Mouse (Mus musculus) kidney, adult 18-20 months (tissue): ENCODE measurements around the gene Ifi35.
"Not testable (repeated sequence)": the region's sequence is repeated elsewhere in the genome, so short reads cannot be mapped to it uniquely, and the experiment has no call there.

Experiments
- DNase-seq: peaks from one replicate; pipeline ENCODE4 v3.0.0; 2021

Ifi35 gene

DNA sequence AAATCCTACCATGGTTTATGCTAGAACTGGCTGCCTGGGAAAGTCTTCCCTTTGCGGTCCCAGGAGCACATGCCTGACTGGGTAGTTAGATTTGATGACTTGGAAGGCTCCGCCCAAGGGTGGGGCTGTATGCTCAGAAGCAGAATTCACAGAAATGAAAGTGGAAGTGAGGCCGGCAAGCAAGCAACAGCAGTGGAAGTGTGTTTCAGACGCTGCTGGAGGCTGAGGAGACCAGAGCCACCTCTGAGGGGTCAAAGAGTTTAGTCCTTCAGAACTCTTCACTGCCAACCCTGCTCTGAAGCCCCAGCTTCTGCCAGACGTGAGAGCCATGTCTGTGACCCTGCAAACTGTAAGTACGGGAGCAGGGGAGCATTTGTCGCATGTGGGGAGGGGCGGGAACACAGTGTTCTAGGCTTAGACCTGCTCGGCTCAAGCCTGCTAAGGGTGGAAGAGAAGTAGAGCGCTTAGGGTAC is at the start of gene Ifi35:
Gene Ifi35 (plus strand): TSS at position 134 of the 473 bp plus-strand sequence.
- peak; percentile 85 for DNase-seq

DNA sequence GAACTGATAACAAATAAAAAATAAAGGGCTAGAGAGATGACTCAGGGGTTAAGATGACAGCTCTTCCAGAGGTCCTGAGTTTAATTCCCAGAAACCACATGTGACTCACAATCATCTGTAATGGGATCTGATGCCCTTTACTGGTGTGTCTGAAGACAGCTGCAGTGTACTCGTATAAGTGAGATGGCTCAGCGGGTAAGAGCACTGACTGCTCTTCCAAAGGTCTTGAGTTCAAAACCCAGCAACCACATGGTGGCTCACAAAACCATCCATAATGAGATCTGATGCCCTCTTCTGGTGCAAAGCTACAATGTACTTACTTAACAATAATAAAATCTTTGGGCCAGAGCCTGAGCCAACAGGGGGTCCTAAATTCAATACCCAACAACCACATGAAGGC is 32.9 kb upstream of the Ifi35 start:
- no peak for DNase-seq

DNA sequence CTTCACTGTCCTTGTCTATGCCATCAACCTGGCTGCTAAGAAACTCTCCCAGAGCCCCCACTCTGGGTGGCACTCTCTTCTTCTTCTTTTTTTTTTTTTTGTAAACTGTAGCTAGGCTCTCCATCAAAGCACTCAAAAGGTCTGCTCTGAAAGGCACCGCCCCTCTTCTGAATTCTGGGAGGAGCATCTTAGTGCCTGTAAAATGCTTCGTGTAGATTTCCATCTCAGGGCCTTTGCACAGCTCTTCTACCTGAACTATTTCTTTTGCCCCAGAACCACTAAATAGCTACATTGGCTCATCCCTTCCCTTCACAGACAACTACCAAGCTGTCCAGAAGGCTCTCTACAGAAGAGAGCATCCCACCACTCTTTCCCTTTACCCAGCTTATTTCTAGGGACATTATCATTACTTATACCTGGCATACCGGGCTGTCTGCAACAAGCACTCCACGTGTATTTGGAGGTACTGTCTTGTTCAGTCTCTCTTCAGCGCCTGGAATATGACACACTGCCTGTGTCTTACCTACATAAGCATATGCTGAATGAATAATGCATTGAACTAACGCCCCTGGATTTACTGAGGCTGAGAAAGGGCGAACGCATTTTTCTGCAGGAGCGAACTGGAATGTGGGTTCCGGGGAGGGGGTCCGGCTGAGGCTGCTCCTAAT is 31.6 kb upstream of the Ifi35 start:
- DNase-seq: no peak

DNA sequence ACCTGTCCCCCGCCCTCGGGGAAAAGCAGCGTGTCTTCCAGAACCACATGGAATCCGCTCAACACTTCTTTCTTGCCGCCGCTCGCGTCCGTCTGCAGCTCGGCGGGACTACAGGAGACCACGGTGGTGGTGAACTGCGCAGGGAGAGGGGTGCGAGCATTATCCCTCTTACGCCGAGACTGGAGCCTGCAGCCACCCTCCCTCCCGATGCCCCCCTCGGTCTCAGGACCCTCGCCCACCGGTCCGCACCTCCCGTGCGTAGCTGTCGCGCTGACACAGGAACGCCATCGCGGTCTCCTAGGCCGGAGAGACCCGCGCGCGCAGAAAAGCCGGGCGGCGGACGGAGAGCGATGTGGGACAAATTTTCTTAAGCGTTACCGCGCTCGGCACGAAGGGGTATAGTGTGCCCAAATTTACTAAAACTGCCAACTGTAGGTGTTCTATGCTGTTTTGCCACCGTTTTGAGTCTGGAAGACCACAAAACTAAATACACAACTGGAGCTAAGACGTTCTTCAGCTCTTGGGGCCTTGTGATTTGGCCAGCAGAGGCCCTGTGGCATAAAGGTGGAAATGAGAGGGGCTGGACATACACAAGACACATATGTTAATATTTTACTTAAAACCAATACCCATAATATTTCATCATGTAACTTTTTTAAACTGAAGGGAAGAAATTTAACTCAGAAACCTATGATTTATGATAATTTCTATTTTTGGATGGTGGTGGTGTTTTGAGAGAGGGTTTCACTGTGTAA is 30.9 kb upstream of the Ifi35 start, which contains the start of gene Aarsd1:
Gene Aarsd1 (minus strand): TSS at position 515 of the 755 bp plus-strand sequence.
- peak; percentile 92 for DNase-seq

DNA sequence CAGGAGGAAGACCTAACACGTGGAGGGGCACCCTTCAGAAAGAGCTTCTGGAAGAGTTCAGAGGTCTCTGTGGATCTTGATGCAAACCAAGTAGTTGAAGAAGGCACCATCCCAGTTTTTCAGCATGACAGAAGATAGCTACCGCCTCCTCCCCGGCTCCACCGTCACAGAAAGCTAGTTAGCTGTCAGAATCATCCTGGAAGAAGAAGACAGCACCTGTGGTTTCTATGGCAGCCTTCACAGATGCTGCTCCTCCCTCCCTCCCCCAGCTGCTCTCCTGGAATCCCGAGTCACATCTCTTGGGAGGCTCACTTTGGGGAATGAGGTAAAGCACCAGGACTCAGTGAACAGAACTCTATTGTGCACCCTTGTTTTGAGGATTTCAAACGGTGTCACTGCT is 29.2 kb upstream of the Ifi35 start:
- DNase-seq: no peak

DNA sequence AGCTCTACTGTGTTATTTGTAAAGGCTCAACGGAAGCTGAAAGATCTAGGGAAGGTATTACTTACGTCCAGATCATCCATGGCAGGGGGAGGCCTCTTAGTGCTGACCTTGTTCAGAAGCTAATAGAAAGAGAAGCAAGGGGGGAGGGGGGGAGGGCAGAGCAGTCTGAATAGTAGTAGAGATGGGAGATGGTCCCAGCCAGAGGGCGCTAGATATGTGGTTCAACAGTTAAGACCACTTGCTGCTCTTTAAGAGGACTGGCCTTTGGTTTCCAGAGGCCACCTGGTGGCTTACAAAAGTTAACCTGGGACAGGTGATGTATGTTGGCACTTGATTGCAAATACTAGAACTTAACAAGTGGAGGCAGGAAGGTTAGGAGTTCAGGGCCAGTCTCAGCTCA is 28.6 kb upstream of the Ifi35 start:
- DNase-seq: no peak

DNA sequence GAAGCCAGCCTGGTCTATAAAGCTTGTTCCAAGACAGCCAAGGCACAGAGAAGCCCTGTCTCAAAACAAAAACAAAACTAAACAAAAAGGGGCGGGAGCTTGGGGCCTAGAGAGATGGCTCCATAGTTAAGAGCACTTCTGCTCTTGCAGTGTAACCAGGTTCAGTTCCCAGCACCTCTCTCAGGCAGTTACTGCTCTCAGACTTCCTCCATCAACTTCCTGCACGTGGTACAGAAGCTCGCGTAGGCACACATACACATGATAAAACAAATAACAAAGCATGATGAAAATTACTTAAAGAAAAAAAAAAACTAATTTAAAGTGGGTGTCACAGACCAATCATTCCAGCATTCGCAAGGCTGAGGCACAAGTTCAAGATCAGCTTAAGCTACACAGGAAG is 28.1 kb upstream of the Ifi35 start:
- no peak for DNase-seq

DNA sequence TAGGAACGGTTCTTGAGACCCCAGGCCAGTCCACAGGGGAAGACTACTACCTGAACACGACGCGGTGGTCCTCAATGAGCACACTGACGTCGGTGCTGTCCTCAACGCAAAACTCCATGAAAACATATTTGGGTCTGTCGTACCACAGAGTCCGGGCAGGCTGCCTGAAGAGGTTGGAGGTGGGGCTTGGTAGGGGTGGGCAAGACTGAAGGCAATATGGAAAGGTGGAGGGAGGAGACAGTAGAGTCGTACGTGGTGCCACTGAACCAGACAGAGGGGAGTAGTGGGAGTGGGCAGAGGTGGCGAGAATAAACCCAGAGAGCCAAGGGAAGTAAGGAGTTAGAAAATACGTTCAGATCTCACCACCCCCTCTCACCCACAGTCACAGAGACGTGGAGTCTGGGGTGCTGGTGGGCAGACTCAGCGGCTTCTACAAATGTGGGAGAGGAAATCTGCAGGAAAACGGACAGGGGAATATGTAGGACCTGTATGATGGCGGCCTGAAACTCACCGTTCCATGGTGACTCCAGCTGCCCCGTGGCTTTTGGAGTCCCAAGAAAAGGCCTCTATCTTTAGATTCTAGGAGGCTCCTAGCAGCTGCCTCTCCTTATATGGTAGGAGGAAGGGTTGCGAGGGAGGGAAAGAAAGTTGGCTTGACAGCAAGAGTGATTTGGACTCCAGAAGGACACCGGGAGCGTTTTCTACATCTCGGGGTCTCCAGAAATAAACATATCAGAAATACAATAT is 23.9 kb upstream of the Ifi35 start, which contains the start of gene Gm27029:
Gene Gm27029 (minus strand): TSS at position 692 of the 747 bp plus-strand sequence.
- no peak for DNase-seq

DNA sequence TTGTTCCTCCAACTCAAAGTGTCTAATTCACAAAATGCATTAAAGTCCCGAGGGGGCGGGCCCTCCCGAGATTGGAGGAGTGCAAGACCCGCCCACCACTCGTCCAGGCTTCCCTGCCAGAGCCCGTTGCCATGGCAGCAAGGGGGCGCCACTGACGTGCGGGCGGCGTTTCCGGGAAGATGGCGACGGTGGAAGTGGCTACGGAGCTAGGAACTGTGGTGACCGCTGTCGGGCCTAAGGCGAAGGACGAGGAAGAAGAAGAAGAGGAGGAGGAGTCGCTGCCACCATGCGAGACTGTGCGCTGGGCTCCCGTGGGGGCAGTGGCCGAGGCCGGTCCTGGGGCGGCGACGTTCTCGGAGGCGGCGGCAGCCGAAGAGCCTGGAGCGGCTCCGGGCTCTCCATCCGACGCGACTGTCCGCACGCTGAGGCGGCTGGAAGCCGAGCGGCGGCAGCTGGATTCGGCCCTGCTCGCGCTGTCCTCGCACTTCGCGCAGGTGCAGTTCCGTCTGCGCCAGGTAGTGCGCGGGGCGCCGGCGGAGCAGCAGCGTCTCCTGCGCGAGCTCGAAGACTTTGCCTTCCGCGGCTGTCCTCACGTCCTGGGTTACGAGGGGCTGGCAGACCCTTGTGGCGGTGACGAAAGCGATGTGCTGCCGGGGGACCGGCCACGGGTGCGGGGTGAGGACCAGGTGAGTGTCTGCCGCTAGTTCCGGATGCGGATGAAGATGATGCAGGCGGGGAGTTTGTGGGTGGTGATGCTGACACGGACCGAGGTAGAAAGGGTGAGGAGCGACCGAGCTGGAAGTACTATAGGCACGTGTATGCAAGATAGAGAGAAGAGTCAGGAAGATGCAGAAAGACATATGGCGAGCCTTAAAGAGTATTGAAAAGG is 23.0 kb upstream of the Ifi35 start, which contains the start of the genes Rundc1 and Ptges3l:
Gene Rundc1 (plus strand): TSS at position 161 of the 889 bp plus-strand sequence.
Gene Ptges3l (minus strand): TSS at position 409 of the 889 bp plus-strand sequence.
- DNase-seq: peak; percentile 99

DNA sequence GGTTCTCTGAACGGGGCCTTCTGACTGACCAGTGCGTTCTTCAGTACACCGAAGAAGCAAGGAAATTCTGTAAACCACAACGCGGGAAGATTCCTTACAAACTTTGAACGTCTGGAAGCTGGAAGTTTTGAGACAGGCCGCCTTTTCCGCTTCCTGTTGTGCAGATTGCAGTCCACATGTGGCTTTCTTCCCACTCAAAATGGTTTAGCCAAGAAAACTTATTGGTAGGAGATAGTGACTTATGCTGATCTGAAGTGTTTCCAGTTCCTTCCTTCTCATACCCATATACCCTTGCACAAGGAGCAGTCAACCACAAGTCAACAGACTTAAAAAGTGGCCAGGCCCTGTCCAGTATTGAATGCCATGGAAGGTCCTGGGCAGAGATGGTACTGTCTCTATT is 22.0 kb upstream of the Ifi35 start:
- DNase-seq: no peak

DNA sequence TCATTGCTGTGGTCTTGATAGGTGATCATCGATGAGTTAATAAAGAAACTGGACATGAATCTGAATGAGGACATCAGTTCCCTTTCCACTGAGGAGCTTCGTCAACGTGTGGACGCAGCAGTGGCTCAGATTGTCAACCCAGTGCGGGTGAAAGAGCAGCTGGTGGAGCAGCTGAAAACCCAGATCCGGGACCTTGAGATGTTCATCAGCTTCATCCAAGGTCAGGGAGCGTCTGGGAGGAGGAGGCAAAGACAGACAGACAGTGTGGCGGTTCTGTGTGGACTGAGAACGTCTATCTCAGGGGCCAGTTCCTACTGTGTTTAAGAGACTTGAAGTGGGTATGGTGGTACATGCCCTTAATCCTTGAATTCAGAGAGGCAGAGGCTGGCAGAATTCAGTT is 16.9 kb upstream of the Ifi35 start:
- DNase-seq: no peak

DNA sequence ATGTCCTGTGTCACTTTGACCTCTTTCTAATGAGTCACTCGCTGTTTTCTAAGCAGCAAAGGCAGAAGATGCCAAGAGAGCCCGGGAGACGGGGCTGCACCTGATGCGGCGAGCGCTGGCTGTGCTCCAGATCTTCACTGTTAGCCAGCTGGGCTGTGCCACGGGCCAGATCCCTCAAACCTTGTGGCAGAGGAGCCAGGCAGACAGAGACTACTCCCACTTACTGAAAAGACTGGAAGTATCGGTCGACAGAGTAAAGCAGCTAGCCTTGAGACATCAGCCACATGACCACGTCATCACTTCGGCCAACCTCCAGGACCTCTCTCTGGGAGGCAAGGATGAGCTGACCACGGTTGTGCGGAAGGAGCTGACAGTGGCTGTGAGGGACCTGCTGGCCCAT is 14.8 kb upstream of the Ifi35 start:
- DNase-seq: no peak

DNA sequence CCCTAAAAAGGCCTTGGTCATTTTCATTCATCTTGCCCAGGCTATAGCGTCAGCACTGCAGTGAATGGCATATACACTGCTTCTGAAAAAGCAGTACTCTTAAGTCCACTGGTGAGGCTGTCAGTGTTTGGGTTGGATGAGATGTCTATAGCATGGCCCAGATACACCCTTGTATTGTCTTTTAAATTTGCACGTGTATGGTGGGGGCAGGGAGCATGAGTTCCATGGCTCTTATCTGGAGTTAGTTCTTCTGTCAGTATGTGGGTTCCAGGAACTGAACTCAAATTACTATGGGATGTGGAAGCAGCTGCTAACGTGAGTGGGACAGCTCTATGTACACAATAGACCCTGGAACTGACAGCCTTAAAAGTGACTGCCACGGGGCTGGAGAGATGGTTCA is 12.4 kb upstream of the Ifi35 start:
- DNase-seq: no peak

DNA sequence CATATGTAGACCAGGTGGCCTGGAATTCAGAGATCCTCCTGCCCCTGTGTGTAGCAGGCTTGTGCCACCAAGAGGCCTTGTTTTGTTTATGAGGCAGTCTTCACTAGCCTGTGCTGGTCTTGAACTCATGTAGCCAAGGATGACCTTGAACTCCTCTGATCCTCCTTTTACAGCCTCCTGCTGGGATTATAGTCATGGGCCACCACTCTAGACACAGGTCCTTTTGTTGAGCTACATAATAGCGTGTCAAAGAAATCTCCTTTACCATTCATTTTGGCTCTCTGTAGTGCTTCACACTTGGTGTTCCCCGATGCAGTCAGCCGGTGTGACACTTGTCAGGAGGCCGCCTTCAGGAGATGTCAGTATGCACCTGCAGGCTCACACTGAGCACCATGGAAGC is 11.3 kb upstream of the Ifi35 start:
- DNase-seq: no peak

DNA sequence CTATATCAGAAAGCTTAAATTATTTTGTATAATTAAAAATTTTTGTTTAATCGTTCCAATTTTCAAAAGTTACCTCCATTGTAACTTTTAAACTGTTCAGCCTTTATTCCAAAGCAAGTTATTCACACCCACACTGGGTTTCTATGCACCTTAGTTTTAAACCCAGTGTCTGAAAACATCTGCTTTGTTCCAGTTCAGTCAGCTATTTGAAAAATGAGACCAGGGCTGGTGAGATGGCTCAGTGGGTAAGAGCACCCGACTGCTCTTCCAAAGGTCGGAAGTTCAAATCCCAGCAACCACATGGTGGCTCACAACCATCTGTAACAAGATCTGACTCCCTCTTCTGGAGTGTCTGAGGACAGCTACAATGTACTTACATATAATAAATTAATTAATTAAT is 10.2 kb upstream of the Ifi35 start:
- DNase-seq: not testable (repeated sequence)

DNA sequence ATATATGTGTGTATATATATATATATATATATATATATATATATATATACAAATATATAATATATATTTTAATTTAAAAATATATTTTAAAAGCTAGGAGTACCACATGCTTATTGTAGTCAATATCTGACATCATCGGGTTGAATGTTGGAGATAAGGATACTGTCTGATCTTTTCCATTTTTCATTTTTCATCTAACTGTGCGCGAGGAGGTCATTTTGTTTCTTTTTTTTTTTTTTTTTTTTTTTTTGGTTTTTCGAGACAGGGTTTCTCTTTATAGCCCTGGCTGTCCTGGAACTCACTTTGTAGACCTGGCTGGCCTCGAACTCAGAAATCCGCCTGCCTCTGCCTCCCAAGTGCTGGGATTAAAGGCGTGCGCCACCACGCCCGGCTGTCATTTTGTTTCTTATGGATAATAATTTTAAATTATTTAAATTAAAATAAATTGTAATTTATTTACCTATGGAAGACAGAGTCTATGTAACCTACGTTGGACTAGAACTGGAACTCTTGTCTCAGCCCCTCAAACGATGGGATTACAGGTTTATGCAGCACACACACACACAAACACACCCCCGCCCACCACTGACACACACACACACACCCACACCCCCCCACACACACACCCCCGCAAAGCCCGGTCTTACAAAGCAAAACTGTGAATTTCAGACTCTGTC is 6.6 kb upstream of the Ifi35 start:
- DNase-seq: not testable (repeated sequence)

DNA sequence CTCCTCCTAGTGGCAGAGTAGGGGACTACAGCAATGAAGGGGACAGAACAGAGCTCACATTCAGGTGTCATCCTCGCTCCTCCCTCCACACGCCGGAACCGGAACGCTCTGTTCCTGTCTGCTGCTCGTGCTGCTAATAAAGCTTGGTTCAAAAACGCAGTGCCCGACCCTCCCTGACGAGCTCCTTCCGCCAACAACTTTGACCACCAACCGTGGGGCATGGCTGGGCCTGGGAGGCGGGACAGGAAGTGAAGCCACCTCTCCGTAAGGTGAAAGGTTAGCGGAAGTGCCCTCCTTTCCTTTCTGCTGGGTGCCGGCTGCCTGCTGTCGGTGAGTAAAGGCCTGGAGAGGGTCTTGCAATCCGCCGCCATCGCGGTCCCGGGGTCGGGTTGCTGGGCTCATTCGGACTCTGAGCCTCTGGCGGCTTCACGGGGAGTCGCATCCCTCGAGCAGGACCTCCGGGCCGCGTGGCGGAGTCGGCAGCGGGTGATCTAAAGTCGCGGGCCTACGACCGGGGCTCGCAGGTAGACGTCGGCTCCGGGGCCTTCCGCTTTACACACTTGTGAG is 6.0 kb upstream of the Ifi35 start, which contains the start of gene Rpl27:
Gene Rpl27 (plus strand): TSS at position 172 of the 567 bp plus-strand sequence.
- DNase-seq: peak; percentile 94

DNA sequence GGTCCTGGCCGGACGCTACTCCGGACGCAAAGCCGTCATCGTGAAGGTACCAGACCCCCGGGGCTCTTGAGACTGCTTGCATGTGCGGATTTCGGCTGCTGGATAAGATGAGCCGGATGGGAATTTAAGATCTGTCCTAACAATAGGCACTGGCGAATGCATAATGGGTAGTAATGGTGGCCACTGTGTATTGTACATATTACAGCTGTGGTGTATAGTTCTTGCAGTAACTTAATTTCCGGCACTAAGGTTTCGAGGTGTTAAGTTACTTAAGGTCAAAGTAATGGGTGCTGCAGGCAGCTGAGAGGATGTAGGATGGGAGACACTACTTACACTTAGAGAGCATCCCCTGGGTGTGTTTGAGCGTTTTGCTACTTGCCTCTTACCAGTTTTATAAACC is 5.4 kb upstream of the Ifi35 start:
- DNase-seq: no peak

DNA sequence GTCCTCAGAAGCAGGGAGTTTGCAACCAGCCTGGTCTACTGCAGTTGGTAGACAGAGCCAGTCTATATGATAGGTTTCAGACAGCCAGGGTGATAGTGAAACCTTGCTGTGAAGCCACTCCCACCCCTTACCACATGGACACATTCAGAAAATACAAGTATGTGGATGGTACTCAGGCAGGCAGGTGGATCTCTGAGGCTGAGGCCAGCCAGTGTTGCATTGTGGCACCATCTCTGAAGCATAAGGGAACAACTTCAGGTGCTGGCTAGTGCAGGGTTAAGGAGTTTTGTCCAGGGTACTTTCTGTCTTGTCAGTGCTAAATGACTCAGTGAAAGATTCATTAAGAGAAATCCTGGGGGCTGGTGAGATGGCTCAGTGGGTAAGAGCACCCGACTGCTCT is 1.9 kb upstream of the Ifi35 start:
- no peak for DNase-seq

DNA sequence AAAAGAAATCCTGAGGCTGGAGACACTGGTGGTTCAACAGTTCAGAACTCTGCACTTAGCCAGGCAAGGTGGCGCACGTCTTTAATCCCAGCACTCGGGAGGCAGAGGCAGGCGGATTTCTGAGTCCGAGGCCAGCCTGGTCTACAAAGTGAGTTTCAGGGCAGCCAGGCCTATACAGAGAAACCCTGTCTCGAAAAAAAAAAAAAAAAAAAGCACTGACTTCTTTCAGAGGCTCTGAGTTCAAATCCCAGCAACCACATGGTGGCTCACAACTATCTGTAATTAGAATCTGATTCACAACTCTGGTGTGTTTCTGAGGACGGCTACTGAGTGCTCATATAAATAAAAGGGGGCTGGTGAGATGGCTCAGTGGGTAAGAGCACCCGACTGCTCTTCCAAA is 1.3 kb upstream of the Ifi35 start:
- not testable (repeated sequence) for DNase-seq

DNA sequence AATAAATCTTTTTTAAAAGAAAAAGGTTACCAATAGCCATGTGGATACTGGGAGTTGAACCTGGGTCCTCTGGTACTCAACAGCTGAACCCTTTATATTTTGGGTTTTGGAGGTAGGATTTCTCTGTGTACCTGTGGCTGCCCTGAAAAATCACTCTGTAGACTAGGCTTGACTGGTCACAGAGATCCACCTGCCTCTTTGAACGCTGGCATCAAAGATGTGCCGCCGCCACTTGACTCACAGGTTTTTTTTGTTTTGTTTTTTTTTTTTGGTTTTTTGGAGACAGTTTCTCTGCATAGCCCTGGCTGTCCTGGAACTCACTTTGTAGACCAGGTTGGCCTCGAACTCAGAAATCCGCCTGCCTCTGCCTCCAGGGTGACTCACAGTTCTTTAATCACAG is 421 bp upstream of the Ifi35 start:
- DNase-seq: no peak
